Comparison of ENCODE assay signal across 21 mouse cellular contexts in genomic region chr7:99632286-99632685, GRCm38 (mm10). TPM values are rescaled to one million over a fixed set of nuclear protein-coding genes. Genes with fewer than 3 reads are reported as not detected.
DNase-seq lines count a peak whose midpoint lies in the region; ATAC-seq and TF ChIP-seq lines count a peak whose summit lies in the region.
"Had no signal": no experiment of that assay in that cellular context is flagged by ENCODE, and none has a peak within 500 bp of the region (broad histone marks: within the 10 kb centered on the region; RNA-seq: fewer than 3 reads in every experiment).

No protein-coding gene starts in this region.

- H3K9me3 ChIP-seq in limb, embryonic 11.5 days (ENCODE audit: control insufficient read depth, low read length): no peaks in the 10 kb centered on the region
- H3K9me3 ChIP-seq in limb, embryonic 10.5 days (replicated peaks): no peaks in the 10 kb centered on the region
- H3K9me3 ChIP-seq in MEL (replicated peaks; ENCODE audit: insufficient read depth, low read length): no peaks in the 10 kb centered on the region
- H3K9me3 ChIP-seq: embryonic facial prominence, embryonic 12.5 days; G1E; intestine, embryonic 15.5 days; kidney, embryonic 15.5 days; limb, embryonic 12.5 days; midbrain, embryonic 13.5 days had no signal

- TF ChIP-seq EP300 in MEL (IDR thresholded peaks at IDR 0.05; ENCODE audit: low read depth in 1 of 2, low read length in 2 of 2): no peak

- H3K27ac ChIP-seq in limb, embryonic 11.5 days (replicated peaks; ENCODE audit: low read depth, low read length): no peak overlapping the region
- no peak overlapping the region for H3K27ac ChIP-seq in limb, embryonic 10.5 days
- H3K27ac ChIP-seq in MEL (ENCODE audit: control insufficient read depth, low read depth, low read length): no peak overlapping the region
- H3K27ac ChIP-seq: embryonic facial prominence, embryonic 12.5 days; hindbrain, embryonic 14.5 days; intestine, embryonic 15.5 days; kidney, embryonic 15.5 days; limb, embryonic 12.5 days; midbrain, embryonic 13.5 days had no signal

- H3K4me2 ChIP-seq in limb, embryonic 11.5 days (ENCODE audit: low read depth, severe bottlenecking): no peak overlapping the region
- H3K4me2 ChIP-seq: embryonic facial prominence, embryonic 12.5 days; hindbrain, embryonic 14.5 days; intestine, embryonic 15.5 days; kidney, embryonic 15.5 days; limb, embryonic 12.5 days; midbrain, embryonic 13.5 days had no signal

- H3K36me3 ChIP-seq in limb, embryonic 11.5 days (ENCODE audit: control insufficient read depth, insufficient read depth, low read length): no peaks in the 10 kb centered on the region
- no peaks in the 10 kb centered on the region for H3K36me3 ChIP-seq in limb, embryonic 10.5 days
- no peaks in the 10 kb centered on the region for H3K36me3 ChIP-seq in MEL (ENCODE audit: control insufficient read depth in 1 of 2, insufficient read depth in 2 of 2, low read length in 2 of 2)
- H3K36me3 ChIP-seq: embryonic facial prominence, embryonic 12.5 days; G1E; intestine, embryonic 15.5 days; kidney, embryonic 15.5 days; limb, embryonic 12.5 days; midbrain, embryonic 13.5 days had no signal

- no peak for TF ChIP-seq CTCF in MEL (IDR thresholded peaks at IDR 0.05 in 2 of 3, conservative IDR thresholded peaks at IDR 0.05 in 1 of 3; ENCODE audit: control insufficient read depth in 1 of 3, insufficient read depth in 1 of 3, low read depth in 2 of 3, low read length in 3 of 3, poor library complexity in 1 of 3, severe bottlenecking in 1 of 3)

- H3K27me3 ChIP-seq in limb, embryonic 11.5 days (ENCODE audit: control insufficient read depth, insufficient read depth, low read length): peaks cover 16% of the 10 kb centered on the region
- H3K27me3 ChIP-seq in limb, embryonic 10.5 days (ENCODE audit: low read depth, poor library complexity, severe bottlenecking): peaks cover 58% of the 10 kb centered on the region
- no peaks in the 10 kb centered on the region; a peak in 1 of 4 replicates for H3K27me3 ChIP-seq in MEL (ENCODE audit: control insufficient read depth in 1 of 2, insufficient read depth in 2 of 2, low read length in 2 of 2)

- no peak overlapping the region for H3K4me3 ChIP-seq in limb, embryonic 11.5 days (ENCODE audit: low read depth, low read length)
- H3K4me3 ChIP-seq in limb, embryonic 10.5 days: no peak overlapping the region
- no peak overlapping the region for H3K4me3 ChIP-seq in MEL (ENCODE audit: control insufficient read depth in 1 of 2, insufficient read depth in 1 of 2, low read depth in 2 of 2, low read length in 2 of 2)
- H3K4me3 ChIP-seq: embryonic facial prominence, embryonic 12.5 days; intestine, embryonic 15.5 days; kidney, embryonic 15.5 days; limb, embryonic 12.5 days; midbrain, embryonic 13.5 days had no signal

- H3K4me1 ChIP-seq in limb, embryonic 11.5 days (ENCODE audit: control insufficient read depth, insufficient read depth, low read length): peaks cover 5% of the 10 kb centered on the region; the same call in 1 of the 2 replicates
- H3K4me1 ChIP-seq in limb, embryonic 10.5 days: peaks cover 10% of the 10 kb centered on the region; the same call in 1 of the 2 replicates
- H3K4me1 ChIP-seq in MEL (ENCODE audit: control insufficient read depth in 1 of 2, insufficient read depth in 2 of 2, low read length in 2 of 2): no peaks in the 10 kb centered on the region
- H3K4me1 ChIP-seq: intestine, embryonic 15.5 days; limb, embryonic 12.5 days had no signal

- TF ChIP-seq POLR2A in MEL (IDR thresholded peaks at IDR 0.05; ENCODE audit: control insufficient read depth in 1 of 2, insufficient read depth in 1 of 2, low read depth in 1 of 2, low read length in 2 of 2, poor library complexity in 1 of 2): no peak

- ATAC-seq in limb, embryonic 11.5 days (ENCODE audit: insufficient number of reproducible peaks, low FRiP score, low TSS enrichment, low read depth): no peak
- ATAC-seq in common myeloid progenitor, adult 5-6 weeks (replicated peaks; ENCODE audit: low read depth, poor library complexity, severe bottlenecking): 0 out of 2 replicates have a peak, but pooled peaks have one; percentile 42
- peak; percentile 46; the same call in 1 of the 2 replicates for ATAC-seq in megakaryocyte progenitor cell, adult 5-6 weeks (replicated peaks; ENCODE audit: poor library complexity)
- ATAC-seq: activated CD4-positive, CD25-positive, alpha-beta regulatory T cell, adult 4 months; intestine, embryonic 15.5 days; midbrain, embryonic 13.5 days had no signal

- peak; percentile 35 for DNase-seq in limb, embryonic 11.5 days (ENCODE audit: low spot score)
- no peak for DNase-seq in limb, embryonic 10.5 days (ENCODE audit: low spot score)
- peak; percentile 51 for DNase-seq in MEL (ENCODE audit: low read depth, low spot score)
- no peak for DNase-seq in T-cell, adult 2 months (ENCODE audit: low spot score)
- DNase-seq in cerebellum, postnatal 10 days: no peak
- DNase-seq in testis, postnatal 14 days (ENCODE audit: low spot score): no peak
- DNase-seq: adrenal gland, postnatal 36 days; cerebellum, adult 8-10 months; gastrocnemius, postnatal 25 days; lung, postnatal 36 days had no signal

- no peaks in the 10 kb centered on the region for H3K79me2 ChIP-seq in MEL (ENCODE audit: control insufficient read depth, insufficient read depth, low read length, poor library complexity)

- 16% methylated on average over 6 of the region's 6 CpGs for WGBS in limb, embryonic 11.5 days
- WGBS in limb, embryonic 10.5 days: 12% methylated on average over 6 of the region's 6 CpGs

- H3K9ac ChIP-seq in limb, embryonic 11.5 days (ENCODE audit: low read length): no peak overlapping the region
- H3K9ac ChIP-seq in MEL (ENCODE audit: control insufficient read depth, low read depth, low read length, poor library complexity, severe bottlenecking): no peak overlapping the region
- H3K9ac ChIP-seq: embryonic facial prominence, embryonic 12.5 days; hindbrain, embryonic 14.5 days; intestine, embryonic 15.5 days; kidney, embryonic 15.5 days; limb, embryonic 12.5 days; midbrain, embryonic 13.5 days had no signal

- no peak for TF ChIP-seq RAD21 in MEL (IDR thresholded peaks at IDR 0.05; ENCODE audit: low read depth, low read length)

TF ChIP-seq in MEL, 35 proteins besides CTCF, POLR2A, EP300 and RAD21:
- TF ChIP-seq RCOR1 (IDR thresholded peaks at IDR 0.05; ENCODE audit: low read depth, low read length) (no peak), SMC3 (IDR thresholded peaks at IDR 0.05; ENCODE audit: low read depth, low read length) (no peak), SIN3A (IDR thresholded peaks at IDR 0.05; ENCODE audit: low read length) (peak; percentile 77), MXI1 (IDR thresholded peaks at IDR 0.05; ENCODE audit: low read depth, low read length) (peak; percentile 35; the same call in 1 of the 2 replicates)

RNA-seq across cellular contexts. Expression of gene Tpbgl, which starts 5.4 kb away (rescaled TPM):
- polyA plus RNA-seq in limb, embryonic 11.5 days (2014; fragmentation: Nextera tagmentation; extraction: Ambion mirVana): 0.12 and 0.13 TPM in 2 replicates
- polyA plus RNA-seq in limb, embryonic 10.5 days (2016; fragmentation: Nextera tagmentation; extraction: Ambion mirVana): 0.05 TPM in 1 of 2 replicates, not detected in the other
- total RNA-seq in MEL (2012; rRNA removed): not detected in 2 replicates
- not detected for polyA plus RNA-seq in MEL (2012; ENCODE audit: insufficient read depth in 1 of 2, insufficient read length in 2 of 2, low read depth in 1 of 2, low replicate concordance in 2 of 2, missing spikeins in 1 of 2)
- 0.34 TPM in 1 of 2 replicates, not detected in the other for total RNA-seq in common myeloid progenitor, adult 5-6 weeks (2017)
- 0.07 TPM in 1 of 2 replicates, not detected in the other for total RNA-seq in megakaryocyte progenitor cell, adult 5-6 weeks (2015)
- not detected in 2 replicates for total RNA-seq in megakaryocyte progenitor cell, adult 5-6 weeks (2017)
- total RNA-seq: neutrophil, adult 5-6 weeks had no signal
- polyA plus RNA-seq: G1E had no signal

Comparison
In these comparisons a context has a peak if more than half of its experiments do, and no peak if none do; other contexts are left out.
1. DNase-seq: peak in limb, embryonic 11.5 days (single experiment) and MEL (single experiment); none in limb, embryonic 10.5 days (single experiment), T-cell, adult 2 months (single experiment), cerebellum, postnatal 10 days (0 of 2) and testis, postnatal 14 days (single experiment).